Mouse (Mus musculus) cerebellum, adult 18-20 months (tissue): ENCODE results near the gene Mlkl.
"Not testable (repeated sequence)": the region's sequence is repeated elsewhere in the genome, so short reads cannot be mapped to it uniquely, and the experiment has no call there.

ENCODE experiments used
- DNase-seq, 2 experiments: peaks; one replicate each; pipeline ENCODE4 v3.0.0; 2021

Mlkl gene

DNA sequence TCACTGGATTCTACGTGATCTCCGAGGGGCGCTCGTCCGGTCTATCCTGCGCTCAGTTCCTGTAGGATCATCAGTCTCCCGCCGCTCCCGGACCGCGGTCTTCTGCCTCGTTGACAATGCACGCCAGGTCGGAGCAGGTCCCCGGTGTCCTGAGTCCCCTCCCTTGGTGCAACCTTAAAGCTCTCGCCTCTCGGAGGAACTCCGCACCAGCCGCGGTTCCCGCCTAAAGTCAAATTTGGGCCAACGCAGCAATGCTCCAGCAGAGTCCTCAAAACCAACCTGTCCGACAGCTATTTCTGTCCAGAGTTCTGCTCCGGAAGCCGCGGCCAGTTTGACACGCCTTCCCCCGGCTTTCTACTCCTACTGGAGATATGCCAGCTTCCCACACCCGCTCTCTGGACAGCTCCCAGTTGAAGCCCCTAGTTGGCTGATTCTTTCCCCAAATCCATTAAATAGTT is at the start of gene Mlkl:
Gene Mlkl (minus strand): TSS at position 288 of the 458 bp plus-strand sequence.
- DNase-seq: peak; percentile 15 to 19

GRCm38 (mm10) chr8:111385915-111386314 is 47.9 kb upstream of the Mlkl start:
- DNase-seq: no peak

DNA sequence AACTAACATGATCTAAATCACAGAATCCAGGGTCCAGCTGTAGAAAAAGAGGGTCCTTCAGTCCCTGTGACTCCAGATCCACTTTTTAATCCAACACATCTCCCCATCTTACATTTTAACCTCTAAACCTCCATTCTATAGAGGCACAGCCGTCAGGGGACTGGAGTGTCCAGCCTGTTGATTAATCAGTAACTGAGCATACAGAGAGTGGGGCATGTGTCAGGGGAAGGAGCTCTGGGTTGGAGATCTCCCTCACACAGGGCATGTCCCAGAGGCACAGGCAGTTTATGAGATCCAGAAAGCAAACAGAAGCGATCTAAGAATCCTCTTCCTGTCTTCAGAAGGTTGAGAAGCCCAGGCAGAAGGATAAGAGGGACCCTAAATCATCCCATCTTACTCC is 46.7 kb upstream of the Mlkl start:
- DNase-seq: no peak

- no peak for DNase-seq
Measured at GRCm38 (mm10) chr8:111375192-111375591, 37.2 kb upstream of the Mlkl start.

DNA sequence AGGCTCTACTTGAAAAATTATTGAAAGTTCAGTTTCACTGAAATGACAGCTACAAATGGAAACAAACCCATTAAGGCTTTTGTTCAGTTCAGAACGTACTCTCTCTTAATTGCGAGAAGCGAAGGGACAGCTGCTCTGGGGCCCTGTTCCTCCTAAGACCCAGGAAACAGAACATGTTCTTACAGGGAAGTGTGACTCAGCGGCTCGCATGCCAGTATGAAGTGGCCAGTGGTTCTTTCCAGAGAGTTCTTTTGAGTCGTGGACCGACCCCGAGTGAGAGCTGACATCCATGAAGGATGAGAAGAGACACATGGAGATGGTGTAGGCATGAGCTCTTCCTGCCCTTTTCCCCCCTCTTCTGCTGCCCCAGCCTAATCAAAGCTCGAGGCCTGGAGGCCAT is 31.7 kb upstream of the Mlkl start:
- DNase-seq: no peak

- no peak for DNase-seq
Measured at GRCm38 (mm10) chr8:111367350-111367749, 29.4 kb upstream of the Mlkl start.

- no peak for DNase-seq
Measured at GRCm38 (mm10) chr8:111366610-111367234, 28.7 kb upstream of the Mlkl start.

DNA sequence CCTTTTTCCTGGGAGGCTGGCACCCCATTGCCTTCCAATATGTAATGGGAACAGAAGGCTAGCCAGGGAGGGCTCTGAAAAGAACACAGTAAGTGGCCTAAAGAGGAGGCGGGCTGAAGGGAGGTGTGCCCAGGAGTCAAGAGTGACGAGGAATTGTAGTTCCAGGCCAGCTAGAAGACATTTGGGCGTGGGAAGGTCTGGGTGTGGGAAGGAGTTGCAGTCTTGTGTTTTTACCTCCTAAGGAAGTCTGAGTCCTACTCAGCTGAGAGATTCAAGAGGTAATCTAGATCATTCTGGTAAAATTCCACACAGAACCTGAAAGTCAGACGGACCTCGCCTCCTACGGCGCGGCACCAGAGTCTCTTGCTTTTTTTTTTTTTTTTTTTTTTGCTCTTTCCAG is 25.5 kb upstream of the Mlkl start:
- DNase-seq: no peak

DNA sequence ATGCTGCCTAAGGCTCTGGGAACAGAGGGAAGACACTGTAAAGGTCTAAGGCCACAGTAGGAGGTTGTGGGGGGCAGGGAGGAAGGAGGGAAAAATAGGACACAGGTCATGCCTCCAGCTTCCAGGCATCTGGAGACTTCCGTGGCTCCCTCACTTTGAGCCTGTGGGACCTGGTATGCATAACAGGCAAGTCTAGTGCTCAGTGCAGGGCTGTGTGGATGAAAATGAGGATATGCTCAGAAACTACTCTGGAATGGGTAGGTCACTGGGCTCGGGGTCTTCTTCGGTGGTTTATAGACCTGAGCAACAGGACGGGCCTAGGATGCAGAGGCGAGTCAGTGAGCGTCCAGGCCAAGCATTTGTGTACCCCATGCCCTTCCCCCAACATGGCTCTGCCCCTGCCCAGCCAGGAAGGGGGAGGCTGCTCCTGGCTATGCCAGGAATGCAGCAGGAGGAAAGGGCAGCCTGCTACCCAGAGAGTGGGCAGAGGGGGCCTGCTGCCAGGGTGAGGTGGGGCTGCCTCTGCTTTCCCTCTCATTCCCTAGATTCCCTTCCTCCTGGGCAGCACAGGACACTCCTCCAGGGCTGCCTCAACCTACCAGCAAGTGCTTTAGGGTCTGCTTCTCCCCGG is 22.7 kb upstream of the Mlkl start:
- no peak for DNase-seq

DNA sequence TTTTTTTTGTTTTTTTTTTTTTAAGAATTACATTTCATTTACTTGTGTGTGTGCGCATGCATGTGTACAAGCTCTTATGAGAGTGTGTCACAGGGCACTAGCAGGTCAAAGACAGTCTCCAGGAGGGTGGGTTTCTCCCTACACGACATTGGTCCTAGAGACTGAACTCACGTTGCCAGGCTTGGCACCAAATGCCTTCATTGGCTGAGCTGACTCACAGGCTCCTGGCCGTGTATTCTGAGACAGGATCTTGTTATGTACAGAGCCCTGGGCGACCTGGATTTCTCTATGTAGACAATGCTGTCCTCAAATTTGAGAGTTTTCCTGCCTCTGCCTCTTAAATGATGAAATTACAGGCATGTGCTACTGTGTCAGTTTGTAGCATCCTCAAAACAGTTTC is 22.0 kb upstream of the Mlkl start:
- peak in 1 of 2 experiments; percentile 26 for DNase-seq

DNA sequence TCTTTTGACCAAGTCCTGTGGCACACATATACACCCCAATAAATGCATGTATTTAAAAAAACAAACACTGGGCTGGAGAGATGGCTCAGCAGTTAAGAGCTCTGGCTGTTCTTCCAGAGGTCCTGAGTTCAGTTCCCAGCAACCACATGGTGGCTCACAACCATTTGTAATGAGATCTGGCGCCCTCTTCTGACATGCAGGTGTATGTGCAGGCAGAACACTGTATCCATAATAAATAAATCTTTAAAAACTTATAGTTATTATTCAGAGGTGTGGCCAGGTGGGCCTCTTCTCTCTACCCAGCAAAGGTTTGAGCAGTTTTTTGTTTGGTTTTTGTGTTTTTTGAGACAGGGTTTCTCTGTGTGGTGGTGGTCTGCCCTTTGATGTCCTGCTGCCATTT is 20.9 kb upstream of the Mlkl start:
- no peak for DNase-seq

DNA sequence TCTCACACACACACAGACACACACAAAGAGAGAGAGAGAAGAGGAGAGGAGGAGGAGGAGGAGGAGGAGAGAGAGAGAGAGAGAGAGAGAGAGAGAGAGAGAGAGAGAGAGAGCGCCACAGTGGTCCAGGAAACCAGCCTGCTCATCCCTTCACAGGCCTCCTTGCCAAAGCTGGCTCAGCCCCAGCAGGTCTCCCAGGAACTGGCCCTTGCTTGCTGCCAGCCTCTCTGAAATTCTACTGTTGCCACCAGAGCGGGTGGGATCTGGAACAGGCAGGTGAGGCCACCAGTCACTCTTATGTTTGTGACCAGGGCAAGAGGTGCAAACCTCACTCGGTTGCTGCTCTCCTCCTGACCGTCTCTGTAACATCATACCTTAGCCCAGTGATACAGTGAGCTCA is 19.5 kb upstream of the Mlkl start:
- DNase-seq: peak; percentile 57 to 63

GRCm38 (mm10) chr8:111353497-111353896 is 15.5 kb upstream of the Mlkl start:
- peak; percentile 20 to 33 for DNase-seq

DNA sequence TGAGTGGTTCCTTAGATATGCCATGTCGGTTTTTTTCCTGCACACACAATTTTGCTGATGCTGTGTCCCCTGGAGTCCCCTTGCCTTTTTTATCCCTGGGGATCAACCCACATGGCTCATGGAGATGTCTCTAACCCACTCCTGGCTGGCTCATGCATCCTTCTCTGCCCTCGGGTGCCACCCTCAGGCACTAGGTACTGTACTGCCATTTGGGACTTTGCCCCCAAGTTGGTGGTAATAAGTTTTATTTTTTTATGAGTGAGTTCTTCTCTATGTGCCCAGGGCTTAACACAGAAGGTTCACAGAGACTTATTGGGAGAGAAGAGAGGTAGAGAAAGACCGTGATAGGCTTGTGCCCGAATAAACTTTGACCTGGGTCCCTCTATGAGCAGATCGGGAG is 14.3 kb upstream of the Mlkl start:
- no peak for DNase-seq

DNA sequence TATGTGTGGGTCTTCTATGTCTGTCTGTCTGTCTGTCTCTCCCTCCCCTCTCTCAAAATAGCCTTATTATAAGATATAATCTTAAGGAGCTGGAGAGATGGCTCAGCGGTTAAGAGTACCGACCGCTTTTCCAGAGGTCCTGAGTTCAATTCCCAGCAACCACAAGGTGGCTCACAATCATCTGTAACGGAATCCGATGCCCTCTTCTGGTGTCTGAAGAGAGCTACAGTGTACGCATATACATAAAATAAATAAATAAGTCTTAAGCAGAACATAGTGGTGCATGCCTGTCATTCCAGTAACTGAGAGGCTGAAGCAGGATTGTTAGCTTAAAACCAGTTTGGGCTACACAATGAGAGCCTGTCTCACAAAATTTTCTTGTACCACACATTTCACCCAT is 12.6 kb upstream of the Mlkl start:
- DNase-seq: no peak

- peak; percentile 82 to 84 for DNase-seq
Measured at GRCm38 (mm10) chr8:111343225-111343624, 5.2 kb upstream of the Mlkl start.

DNA sequence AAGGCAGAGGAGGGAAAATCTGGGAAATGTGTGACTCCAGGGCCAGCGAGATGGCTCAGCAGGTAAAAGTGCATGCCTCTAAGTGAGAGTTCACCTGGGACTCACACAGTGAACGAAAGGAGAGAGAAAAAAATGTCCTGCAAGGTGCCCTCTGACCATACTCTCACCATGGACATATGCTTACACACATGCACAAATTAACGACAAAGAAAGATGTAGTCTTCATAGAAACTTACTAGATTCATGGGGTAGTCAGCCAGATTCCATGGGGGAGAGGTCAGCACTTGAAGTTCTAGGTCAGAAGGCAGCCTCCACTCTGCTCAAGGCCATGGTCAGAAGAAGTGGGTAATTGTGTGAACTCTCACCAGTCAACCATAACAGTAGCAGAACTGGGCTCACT is 2.2 kb upstream of the Mlkl start:
- no peak for DNase-seq

DNA sequence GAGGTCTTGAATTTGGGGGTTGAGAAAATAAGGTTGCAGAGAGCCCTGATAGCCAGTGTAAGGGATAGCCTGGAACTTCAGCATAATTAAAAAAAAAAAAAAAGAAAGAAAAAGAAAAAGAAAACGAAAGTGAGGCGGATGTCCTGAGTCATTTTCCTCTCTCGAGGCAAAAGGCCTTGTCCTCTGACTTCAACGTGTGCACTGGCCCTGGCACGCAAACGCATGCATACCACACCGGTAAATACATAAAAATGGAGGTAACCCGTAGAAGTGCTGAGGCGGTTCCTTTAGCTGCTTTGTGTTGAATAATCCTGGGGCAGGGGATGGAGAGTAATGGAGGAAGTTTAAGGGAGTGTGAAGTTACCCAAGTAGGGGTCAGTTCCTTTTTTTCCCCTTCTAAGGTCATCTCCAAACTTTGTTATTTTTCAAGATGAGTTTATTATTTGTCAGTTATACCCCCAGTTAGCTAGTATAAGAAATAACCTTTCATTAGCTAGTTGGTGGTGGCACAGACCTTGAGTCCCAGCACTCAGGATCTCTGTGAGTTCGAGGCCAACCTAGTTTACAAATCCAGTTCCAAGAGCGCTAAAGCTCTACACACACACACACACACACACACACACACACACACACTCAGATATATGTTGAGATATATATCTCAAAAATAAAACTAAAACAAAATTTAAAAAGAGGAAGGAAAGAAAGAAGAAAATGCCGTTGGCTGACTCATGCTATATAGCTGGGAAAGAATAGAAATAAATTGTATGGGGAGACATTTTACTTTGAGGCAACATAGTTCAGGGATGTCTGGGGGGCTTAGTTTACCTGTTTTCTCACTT is 612 bp upstream of the Mlkl start:
- no peak for DNase-seq

GRCm38 (mm10) chr8:111337311-111337889 is 577 bp downstream of the Mlkl start:
- DNase-seq: no peak

GRCm38 (mm10) chr8:111336692-111337091 is 1.3 kb downstream of the Mlkl start:
- no peak for DNase-seq

- no peak for DNase-seq
Measured at GRCm38 (mm10) chr8:111325222-111325790, 12.7 kb downstream of the Mlkl start.

DNA sequence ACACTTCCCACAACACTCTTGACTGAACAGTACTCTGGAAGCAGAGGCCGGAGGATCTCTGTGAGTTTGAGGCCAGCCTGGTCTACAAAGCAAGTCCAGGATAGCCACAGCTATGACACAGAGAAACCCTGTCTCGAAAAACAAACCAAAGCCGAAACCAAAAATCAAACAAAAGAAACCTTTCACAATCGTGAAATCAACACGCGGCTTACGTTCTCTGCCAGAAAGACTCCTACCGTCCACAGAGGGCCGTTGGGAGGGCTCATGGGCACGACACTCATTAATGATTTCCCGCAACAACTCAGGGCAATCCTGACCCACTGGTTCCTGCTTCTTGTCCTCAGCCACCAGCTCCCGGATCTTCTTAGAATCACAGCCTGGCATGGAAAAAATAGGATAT is 23.2 kb downstream of the Mlkl start:
- no peak for DNase-seq

- not testable (repeated sequence) for DNase-seq
Measured at GRCm38 (mm10) chr8:111313961-111314360, 24.0 kb downstream of the Mlkl start.
